Mouse (Mus musculus) left cerebral cortex, postnatal 4 days (tissue): ENCODE measurements around the gene Rcvrn. TPM values are rescaled to one million over a fixed set of nuclear protein-coding genes. Genes with fewer than 3 reads are reported as not detected.
A peak's percentile ranks its signal among the peaks of the same experiment; 100 is the strongest.

ENCODE experiments used
- DNase-seq: peaks from one replicate; pipeline ENCODE4 v3.0.0-alpha.2; 2022
- intact Hi-C: fragments of 180-260 bp; cut with DNase I; formaldehyde crosslinking; loops from one replicate; pipeline ENCODE4 v1.15.1; 2025
- total RNA-seq, 2 experiments: library from RNA; stranded (reverse); gene quantifications; 2 replicates each; pipeline ENCODE4 v1.2.3; 2021

Gene Rcvrn
- total RNA-seq, 2 experiments from 2014 or later: 1.5 to 2.4 TPM

DNA sequence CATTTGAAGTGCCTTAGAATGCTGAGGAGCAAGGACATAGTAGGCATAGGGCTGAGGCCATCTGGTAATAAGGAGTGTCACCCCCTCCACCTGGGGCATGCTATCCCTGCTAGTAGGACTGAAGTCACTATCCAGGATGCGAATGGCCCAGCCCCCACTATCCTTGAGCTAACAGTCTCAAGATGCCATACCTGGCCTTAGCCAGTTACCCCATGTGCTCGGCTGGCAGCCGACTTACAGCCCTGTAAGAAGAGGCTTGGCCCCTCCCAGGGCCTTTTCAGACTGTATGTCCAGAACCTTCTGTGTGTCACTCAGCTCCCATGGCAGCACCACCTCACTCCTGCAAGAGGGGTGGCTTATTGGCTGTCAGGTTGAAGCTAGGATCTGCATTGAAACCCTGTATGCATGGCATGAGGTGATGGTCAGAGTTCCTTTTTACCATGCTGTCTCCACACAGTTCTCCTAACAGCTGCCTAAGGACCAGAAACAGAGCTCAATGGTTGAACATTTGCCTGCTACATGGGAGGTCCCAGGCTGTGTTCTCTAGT, 26.6 kb upstream of the Rcvrn start:
- peak; percentile 22 for DNase-seq
- intact Hi-C loops: no loop called here

DNA sequence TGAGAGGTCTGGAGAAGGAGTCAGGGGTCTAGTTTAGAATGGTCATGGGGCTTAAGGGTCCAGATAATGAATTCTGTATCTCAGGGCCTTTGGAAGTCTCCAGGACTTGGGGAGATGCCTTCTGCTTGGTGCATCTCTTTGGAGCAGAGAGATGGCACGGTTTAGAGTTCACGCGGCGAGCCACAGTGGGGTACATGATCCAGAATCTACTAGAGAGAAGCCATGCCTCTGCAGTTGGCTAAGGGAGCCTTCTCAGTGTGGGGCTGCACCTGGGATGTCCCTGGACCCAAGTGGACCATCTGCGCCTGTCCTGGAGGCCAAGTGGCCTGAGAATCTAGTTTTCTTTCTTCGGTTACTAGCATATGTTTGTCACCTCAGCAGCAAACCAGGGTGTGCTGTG, 25.1 kb upstream of the Rcvrn start:
- intact Hi-C loops: no loop called here
- peak; percentile 61 for DNase-seq

DNA sequence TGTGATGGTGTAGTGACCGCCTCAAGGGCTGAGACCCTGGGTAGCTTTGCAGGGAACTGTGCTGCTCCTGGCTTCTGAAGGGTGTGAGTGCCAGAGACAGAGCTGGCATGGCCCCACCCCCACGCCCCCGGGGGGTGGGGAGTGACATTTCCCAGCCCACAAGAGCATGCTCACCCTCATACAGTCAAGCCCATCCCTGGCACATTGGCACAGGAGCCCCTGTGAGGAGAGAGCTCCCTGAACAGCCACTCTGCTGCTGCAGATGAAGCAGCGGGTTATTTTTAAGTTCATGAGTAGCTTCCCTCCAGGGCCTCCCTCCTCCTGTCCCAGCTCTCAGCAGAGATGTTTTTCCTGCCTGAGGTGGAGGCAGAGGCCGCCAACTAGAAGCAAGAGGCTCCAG, 23.0 kb upstream of the Rcvrn start:
- intact Hi-C loops: no loop called here
- DNase-seq: no peak

DNA sequence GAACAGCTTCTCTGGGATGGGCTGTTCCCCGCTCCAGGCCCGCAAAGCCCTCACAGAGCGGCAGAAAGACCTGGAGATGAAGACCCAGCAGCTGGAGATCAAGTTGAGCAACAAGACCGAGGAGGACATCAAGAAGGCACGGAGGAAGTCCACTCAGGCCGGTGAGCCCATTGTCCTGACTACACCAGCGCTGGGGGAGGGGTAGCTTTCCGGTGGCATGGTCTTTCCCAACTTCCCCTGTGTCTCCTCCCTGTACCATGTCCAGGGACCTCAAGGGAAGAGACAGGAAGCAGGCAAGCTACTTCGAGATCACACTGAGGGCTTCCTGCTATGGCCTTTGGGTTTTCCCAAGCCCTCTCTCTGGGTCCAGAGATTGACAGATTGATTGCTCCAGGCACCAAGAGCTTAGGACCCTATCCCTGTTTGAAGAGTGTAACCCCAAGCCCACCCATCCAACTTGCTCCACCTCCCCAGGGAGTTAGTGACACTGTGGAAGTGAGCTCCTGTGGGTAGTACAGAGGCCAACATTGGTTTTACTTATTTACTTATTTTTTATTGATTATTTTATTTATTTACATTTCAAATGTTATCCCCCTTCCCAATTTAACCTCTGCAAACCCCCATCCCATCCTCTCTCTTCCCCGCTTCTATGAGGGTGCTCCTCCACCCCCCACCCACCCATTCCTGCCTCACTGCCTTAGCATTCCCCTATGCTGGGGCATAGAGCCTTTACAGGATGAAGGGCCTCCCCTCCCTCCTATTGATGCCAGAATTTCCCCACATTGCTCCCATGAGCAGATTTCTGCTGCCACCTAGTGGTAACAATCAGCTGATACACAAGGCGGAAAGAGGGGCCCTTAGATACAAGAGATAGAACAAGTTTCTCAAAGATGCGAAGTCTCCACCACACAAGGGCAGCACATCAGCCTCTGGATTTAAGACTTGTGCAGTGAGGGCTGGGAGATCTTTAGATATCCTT, 19.3 kb upstream of the Rcvrn start:
- peak; percentile 58 for DNase-seq
- intact Hi-C loops: loop anchor here (5.0 kb wide), 1 partner anchor 564 kb away; no protein-coding TSS in a partner anchor

DNA sequence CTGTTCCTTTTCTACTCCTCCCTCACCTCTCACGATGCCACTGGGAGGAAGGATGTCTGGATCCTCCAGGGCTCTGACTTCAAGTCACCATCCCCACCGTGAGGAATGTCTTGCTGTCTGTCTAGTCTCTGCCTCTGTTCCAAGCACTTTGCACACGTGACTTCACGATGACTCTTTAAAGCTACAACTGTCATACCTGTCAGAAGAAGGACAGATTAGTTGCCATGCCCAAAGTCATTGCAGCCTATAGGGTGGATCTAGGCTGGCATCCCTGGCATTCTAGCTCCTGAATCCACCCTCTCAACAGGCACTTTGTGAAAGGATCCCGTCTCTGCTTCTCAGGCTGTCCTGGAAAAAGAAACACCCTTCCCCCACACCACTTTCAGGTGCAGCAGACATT, 15.8 kb upstream of the Rcvrn start:
- intact Hi-C loops: loop anchor here (5.0 kb wide), 1 partner anchor 567 kb away; no protein-coding TSS in a partner anchor
- DNase-seq: no peak

DNA sequence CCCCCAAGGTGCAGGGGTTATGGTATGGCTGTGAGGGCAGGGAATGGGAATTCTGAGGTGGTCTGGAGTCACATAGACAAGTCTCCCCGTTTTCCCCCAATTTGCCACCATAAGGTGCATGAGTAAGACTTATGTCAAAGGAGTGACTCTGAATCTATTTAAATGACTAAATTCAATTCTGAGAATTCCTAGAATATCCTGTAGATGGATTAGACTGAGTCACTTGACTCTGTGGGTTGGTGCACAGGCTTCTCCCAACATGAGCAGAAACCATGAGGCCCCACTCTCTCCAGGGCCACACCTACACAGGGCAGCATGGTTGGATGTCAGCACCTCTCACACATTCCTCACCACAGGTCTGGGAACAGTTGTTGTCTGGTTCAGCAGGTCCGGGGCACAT, 15.2 kb upstream of the Rcvrn start:
- intact Hi-C loops: loop anchor here (5.0 kb wide), 1 partner anchor 568 kb away; no protein-coding TSS in a partner anchor

DNA sequence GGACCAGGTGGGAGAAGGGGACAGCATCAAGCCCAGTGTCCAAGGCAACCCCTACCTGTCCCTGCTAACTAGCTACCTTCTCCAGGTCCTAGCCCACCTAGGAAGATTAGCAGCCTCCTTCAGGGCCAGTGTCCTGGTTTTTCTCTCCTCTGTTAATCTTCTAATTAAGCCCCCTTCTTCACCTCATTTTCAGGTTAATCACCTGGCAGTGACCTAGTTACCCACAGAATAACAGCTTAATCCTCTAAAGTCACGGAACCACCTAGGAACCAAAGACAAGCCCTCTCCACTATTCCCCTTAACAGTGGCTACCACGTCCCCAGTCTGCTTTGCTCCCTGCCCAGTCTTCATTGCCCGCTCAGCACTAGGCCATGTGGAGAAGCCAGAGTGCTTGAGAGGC, 13.3 kb upstream of the Rcvrn start:
- DNase-seq: no peak
- intact Hi-C loops: no loop called here

More for the DNA sequence above, 15.2 kb upstream of the Rcvrn start:
- no peak for DNase-seq

DNA sequence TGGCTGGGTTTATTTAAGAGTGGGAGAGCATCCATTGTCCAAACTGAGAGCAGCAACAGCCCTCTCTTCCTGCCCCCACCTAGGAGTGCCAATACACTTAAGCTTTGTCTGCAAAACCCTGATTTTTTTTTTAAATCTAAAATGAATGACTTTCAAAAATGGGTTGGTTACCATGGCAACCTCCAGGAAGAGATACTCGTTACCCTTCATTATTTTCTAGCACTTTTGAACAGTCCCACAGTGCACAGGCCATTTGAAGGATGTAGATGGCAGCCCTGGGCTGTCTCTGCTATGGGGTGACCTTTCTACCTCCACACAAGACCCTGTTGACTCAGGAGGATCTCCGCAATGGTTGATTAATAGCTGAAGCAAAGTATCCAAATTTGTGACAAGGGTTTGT, 9.0 kb upstream of the Rcvrn start:
- DNase-seq: no peak

DNA sequence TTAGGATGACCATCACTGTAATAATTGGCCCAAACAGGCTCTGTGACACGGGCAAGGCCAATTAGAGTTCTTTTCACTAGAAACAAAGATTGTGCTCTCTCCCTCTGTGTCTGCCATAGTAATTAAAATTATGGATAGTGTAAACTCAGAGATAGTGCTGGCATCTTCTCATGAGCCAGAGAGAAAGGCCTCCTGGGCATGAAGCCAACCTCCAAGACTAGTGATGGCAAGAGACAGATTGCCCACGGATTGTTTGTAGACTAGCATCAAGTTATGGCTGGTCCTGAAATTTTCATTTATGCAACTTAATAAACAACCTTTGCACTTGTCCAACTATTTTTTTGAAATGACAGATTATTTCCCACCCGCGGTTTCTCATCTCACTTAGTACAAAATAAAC, 17.9 kb downstream of the Rcvrn start:
- intact Hi-C loops: no loop called here
- peak; percentile 60 for DNase-seq

More for the DNA sequence above, 9.0 kb upstream of the Rcvrn start:
- intact Hi-C loops: no loop called here

DNA sequence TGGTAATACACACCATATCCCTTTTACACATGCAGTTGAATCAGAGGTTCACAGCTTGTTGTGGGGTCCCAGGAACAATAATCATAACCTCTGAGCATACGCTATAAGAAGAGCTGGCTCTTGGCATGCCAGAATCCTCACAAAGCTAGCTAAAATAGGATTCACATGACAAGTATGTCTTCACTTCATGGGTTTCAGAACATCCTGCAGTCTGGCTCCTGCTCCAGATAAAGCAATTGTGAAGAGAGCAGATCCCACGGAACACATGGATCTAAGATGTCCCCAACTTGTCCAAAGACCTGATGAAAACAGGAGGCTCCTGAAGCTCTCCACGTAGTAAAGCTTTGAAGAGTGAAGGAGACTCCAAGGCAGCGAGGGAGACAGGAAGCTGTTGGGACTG, 20.3 kb downstream of the Rcvrn start:
- intact Hi-C loops: no loop called here
- DNase-seq: no peak

DNA sequence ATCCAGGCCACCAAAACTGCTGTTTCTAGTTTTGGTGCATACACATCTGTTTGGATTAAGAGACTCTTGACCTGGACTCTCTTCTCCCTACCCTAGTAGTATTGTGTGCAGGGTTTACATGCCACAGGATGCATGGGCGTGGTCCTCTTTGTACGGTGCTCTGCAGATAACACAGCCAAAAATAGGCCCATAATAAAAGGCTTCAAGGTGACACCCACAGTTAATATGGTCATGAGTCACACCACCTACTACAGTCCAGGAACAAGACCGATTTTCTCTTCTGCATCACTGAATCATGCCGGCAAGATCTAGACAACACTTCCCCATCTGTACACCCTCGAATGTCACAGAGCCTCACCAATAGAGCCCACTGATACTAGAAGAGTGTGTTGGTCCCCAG, 26.4 kb downstream of the Rcvrn start:
- no peak for DNase-seq
- intact Hi-C loops: no loop called here

DNA sequence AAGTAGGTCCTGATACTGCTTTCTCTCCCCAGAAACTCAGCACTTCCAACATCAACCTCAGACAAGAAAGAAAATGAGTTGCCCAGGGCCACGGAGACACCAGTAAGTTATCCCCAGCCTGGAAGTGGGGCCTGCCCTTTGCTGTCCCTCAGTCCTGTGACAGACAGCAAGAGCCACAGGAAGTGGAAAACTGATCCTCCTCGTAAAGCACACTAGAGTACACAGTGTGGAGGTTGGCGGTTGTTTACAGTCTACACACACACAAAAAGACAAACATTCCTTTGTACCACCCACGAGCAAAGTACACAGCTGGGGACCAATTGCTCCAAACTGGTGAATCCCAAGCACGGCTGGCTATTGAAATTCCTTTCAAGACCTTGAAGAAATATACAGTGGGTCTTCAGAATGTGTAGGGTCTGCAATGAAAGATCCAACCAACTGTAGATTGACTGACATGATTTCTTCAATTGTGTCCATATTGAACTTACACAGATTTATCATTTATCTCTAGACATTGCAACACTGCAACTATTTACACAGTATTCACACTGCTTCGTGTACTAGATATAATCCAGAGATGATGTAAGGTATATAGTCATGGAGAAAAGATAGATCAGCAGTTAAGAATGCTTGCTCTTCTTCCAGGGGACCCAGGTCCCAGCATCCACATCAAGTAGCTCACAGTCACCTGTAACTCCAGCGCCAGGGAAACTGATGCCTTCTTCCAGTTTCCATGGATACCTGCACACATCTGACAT, 27.5 kb downstream of the Rcvrn start:
- no peak for DNase-seq
- intact Hi-C loops: no loop called here

DNA sequence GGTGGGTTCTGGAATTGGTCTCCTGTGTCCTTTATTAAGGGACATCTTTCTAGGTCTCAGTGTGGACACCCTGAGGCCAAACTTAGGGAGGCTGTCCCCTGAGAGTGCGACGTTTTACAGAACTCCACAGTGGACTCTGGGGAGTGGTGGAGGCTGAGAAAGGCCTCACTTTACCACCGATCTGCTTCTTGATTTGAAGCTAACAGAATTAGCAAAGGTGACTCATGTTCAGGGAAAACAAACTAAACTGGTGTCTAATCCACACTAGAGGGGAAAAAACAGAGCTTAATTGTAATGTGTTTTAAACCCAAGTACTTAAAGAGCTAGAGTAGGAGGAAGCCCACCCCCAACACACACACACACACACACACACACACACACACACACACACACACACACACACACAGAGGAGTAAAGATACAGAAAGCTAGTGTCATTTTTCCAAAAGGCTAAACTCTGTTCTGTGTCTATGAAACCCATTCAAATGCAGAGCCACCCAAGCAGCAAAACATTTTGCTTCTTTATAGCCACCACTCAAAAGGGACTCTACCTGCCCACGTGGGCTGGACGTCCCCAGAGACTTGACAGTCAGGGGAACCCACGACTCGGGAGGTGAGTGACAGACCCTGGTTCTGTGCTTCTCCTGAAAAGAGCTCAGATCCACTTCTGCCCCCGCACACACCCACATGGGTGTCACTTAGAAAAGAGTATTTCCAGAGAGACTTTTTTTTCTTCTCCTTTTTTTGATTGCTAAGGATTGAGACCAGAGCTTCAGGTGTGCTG, 28.3 kb downstream of the Rcvrn start:
- no peak for DNase-seq
- intact Hi-C loops: no loop called here

DNA sequence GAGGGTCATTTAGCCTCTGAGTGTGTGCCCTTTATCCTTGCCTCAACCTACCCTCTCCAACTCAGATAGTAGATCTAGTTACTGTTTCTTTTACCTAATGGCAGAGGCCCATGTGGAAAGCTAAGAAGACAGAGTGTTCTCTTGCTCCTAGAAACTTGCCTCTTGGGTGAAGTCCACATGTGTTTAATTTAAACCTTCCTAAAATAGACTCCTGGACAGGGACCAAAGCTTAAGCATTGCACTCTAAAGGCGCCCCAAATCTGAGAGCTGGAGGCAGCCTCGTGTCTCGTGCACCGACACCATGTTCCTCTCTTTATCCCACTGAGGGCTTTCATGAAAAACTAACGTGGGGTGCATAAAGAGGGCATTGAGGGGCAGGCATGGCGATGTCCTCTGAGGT, 32.0 kb downstream of the Rcvrn start:
- no peak for DNase-seq
- intact Hi-C loops: no loop called here

DNA sequence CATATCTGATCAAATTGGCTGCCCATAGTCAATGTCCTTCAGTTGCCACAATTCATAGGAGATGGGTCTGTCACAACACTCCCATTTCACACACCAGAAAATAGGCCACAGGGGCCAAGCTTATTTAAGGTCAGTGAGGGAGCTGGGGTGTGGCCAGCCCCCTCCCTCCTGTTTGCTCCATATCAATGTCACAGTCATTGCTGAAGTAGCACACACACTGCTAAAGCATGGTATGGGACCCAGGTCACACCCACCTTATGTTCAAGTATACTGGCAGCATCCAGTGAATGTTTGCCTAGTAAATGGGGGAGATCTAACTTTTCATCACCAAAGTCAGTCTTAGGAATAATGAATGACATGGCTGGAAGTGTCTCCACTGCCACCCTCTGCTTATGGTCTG, 33.6 kb downstream of the Rcvrn start:
- no peak for DNase-seq
- intact Hi-C loops: no loop called here

DNA sequence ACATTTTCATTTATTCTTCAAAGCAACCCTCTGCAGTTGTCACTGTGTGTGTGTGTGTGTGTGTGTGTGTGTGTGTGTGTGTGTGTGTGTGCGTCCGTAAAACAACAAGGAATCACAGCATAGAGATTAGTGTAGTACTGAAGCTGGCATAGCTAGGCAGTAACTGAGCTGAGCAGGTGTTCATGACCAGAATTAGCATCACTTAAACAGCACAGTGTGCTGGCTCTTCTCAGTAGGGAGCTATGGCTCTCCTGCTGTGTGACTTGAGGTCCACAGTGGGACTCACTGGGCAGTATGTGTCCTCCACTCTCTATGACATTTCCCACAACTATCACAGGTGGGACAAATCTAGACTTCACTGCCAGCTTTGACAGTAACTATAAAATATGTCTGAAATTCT, 35.9 kb downstream of the Rcvrn start:
- intact Hi-C loops: no loop called here
- no peak for DNase-seq

DNA sequence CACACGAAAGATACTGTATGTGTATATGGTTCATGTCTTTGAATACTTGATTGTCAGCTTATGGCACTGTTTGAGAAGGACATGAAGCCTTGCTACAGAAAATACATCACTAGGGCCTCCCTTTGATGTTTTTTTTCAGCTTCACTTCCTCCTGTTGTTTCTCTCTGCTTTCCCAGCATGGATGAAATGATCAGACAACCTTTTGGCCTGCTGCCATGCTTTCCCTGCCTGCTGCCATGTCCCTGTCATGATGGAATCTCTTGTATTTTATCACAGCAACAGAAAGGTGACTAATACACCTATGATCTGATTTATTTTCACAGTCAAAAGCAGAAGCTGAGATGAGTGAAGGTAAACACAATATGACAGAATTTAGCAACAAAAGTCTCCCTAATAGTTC, 38.6 kb downstream of the Rcvrn start:
- intact Hi-C loops: no loop called here
- peak; percentile 19 for DNase-seq

DNA sequence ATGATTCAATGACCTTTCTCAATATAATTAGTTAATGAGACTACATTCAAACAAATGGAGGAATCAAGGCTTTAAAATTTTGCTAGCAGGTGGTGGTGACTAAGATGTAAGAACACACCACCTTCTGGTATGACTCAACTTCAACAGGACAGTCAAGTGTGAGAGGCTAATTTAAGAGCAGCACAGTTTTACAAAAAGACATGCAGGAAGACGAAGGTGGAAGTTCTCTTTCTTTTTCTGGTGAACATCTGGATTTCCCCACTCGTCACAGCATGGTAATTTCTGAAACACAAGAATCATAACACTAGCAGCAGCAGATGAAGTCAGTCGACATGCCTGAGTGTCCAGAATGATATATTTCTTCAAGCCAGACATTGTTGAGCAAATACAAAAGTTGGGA, 39.5 kb downstream of the Rcvrn start:
- intact Hi-C loops: no loop called here
- no peak for DNase-seq

DNA sequence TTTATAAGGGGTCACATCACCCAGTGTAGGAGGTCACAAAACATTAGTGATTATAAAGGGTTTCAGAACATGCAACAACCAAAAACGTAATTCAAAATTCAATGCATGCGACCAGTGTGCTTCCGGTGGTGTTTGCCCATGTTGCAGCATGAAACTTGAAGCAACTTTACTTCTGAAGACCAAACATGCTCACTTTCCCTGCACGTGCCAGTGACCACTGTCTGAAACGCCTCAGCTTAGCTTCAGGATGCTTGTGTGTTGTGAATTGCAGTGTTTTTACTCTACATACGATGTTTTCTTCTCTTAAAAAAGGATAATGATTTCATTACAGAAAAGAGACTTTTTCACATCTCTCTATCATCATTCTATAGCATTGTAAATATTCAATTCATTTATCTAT, 43.2 kb downstream of the Rcvrn start:
- no peak for DNase-seq
- intact Hi-C loops: no loop called here

DNA sequence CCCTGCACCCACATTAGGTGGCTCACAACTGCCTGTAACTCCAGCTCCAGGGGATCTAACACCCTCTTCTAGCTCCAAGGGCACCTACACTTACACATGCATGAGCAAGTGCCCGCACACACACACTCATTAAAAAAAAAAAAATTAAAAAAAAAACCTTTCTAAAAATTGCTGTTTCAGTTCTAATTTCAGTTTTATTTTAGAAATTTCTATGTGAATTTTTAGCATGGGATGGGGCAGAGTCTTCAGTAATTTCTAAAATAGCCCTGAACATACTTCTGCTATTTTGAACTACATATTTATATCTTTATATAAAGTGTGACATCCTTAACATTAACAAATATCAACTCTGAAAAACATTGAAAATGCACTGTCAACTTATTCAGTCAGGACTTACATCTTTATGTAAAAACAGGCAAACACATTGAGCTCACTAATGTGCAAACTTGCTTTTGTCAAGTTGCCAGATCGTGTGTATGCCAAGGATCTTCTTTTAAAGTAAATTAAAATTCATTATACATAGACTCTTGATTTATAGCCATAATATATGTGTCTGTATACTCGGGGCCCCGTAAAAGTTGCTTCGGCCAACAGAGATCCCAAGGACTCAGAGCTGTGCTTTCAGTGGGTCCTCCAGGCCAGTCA, 43.8 kb downstream of the Rcvrn start:
- DNase-seq: no peak
- intact Hi-C loops: no loop called here
